Mouse (Mus musculus) frontal cortex, postnatal 10 days (tissue): Measurements from ENCODE around the gene Bcl2l11.

Experiments
- DNase-seq, 2 experiments: peaks; one replicate each; pipeline ENCODE4 v3.0.0; 2022; ENCODE audit warnings: low spot score in 2 of 2, mixed read lengths in 1 of 2

The Bcl2l11 gene

DNA sequence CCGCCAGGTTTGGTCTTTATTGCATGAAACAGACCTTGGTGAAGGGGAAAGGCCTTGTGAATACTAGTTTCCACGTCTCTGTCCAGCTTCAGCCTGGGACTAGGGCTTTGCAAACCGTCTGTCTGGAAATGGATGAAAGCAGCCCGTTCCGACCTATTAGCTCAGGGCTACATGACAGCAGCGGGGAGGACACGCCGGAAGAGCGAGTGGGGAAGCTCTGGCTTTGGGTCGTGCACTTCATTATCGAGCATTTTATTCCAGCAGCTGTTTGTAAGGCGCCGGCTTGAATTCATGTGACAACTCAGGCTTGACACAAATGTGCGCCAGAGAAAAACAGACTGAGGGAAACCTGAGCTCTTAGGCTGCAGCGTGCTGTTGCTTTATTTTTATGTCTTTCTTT lies 13.9 kb downstream of the Bcl2l11 start:
- no peak for DNase-seq

GRCm38 (mm10) chr2:128140183-128140582 lies 14.3 kb downstream of the Bcl2l11 start:
- no peak for DNase-seq

GRCm38 (mm10) chr2:128143992-128144391 lies 18.2 kb downstream of the Bcl2l11 start:
- DNase-seq = no peak

- no peak for DNase-seq
These were observed 19.6 kb downstream of the Bcl2l11 start for GRCm38 (mm10) chr2:128145433-128145832.

GRCm38 (mm10) chr2:128149596-128149995 lies 23.8 kb downstream of the Bcl2l11 start:
- no peak for DNase-seq

DNA sequence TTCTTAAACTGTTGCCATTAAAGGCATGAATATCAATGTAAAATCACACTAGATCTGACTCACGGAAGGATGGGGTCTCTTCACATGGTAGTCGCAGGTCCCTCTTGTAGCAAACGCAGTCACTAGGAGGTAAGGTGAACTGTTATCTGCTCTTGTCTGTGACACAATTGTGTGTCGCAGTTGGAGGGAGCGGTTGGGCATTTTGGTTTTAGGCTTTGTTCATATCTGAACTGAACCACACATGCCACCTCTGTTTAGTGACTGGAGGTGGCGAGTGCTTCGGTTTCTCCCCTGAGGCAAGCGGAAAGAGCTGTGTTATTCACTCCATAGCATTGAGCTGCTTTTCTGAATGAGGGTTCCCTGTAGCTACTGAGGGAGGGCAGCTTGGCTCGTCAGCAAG lies 26.4 kb downstream of the Bcl2l11 start:
- DNase-seq = no peak

- DNase-seq = no peak
These were observed 27.2 kb downstream of the Bcl2l11 start for GRCm38 (mm10) chr2:128152845-128153550.

DNA sequence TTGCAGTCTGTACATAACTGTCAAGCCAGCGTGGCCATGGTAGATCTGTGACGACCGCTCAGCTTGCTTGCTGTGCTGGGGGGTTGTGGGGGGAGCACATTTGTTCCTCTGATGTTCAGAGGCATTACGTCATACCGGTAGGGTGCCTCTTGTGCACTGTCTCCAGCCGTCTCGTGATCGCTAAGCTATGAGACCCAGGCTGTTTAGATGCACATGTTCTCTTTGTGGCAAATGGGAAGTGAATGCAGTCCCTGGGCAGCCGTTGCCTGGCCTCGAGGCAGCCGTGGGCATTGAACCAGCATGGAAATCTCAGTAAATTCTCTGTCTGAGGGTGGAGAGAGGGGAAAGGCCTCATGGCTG lies 27.7 kb downstream of the Bcl2l11 start:
- DNase-seq = no peak

DNA sequence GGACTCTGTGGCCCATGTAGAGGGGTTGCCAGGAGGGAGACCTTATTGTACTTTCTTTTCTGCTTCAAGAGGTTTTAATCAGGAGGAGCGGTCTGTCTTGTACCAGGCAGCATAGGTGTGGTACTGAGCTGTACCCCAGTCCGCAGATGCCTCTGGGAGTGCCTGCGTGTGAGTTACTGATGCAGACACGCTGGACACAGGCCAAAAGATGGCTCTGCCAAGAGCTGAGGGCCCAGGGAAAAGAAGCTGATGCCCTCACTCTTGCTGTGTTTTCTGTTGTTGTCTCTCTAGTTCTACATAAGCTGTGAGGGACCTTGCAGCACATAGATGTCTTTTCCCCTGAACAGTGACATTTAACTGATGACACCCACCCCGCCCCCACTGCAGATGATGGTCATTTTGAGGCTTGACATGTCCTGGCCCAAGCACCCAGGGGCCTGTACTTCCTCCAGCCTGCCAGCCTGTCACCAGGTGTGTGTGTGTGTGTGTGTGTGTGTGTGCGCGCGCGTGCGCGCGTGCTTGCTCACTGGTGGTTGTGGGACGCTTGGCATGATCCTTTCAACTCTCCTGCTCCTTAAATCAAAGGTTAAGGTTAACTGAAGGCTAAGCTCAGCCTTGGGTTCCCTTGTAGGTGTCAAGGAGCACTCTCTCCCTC lies 29.7 kb downstream of the Bcl2l11 start:
- no peak for DNase-seq

- no peak for DNase-seq
These were observed 30.2 kb downstream of the Bcl2l11 start for GRCm38 (mm10) chr2:128156067-128156462.

DNA sequence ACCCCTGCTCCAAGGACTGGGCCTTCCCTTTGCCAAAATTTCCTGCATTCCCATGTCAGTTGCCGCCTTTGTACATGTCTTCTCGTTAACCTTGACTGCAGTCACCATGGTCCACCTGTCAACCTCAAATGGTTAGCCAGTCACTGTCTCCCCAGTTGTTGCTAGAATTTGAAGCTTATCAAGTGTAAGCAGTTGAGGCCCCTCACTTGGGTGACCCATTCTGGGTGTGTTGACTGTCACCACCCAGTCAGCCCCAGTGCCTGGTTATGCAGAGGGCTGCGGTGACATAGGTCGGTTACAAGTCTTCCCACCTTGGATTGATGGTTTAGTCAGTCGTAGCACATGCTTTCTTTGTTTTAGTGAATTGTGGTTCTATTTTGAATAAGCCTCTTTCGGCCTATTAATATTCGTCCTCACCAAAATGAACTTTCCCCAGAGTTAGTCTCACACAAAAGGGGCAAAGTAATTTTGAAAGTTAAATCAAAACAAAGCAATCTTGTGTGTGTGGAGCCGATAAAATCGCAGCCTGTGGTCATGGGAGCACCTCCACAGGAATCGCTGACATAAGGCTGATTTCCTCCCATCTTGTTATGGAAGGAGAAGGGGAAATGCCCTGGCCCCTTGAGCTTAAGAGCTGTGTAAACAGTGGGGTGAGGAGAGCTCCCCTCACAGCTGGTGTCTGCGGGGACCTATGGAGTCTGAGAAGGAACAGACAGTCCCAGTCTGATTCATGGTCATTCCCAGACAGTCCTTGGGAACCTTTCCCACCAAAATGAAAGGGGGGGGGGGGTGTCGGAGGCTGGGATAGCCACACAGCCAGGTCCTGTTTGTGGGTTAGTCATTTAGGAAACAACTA lies 30.9 kb downstream of the Bcl2l11 start:
- no peak for DNase-seq

GRCm38 (mm10) chr2:128158734-128159410 lies 33.0 kb downstream of the Bcl2l11 start:
- DNase-seq = no peak

GRCm38 (mm10) chr2:128159619-128160125 lies 33.8 kb downstream of the Bcl2l11 start:
- DNase-seq = no peak

DNA sequence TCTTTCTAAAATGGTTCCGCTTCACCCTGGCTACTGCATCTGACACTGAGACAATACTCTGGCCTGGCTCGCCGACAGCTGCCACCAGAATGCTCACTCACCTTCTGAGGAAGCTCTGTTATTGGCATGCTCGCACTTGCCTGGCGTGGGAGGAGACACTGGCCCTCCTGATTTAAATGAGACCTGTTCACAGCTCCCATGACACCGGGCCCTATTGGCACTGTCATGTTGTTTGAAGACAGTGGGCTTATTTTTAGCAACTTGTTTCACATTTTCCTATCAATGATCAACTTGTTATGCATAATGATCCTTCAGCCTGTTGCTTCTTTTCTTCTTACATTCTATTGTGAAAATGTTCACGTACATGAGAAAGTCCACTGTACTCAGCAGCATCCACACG lies 37.3 kb downstream of the Bcl2l11 start:
- no peak for DNase-seq

GRCm38 (mm10) chr2:128166623-128167423 lies 41.0 kb downstream of the Bcl2l11 start:
- peak; percentile 46 to 57 for DNase-seq

DNA sequence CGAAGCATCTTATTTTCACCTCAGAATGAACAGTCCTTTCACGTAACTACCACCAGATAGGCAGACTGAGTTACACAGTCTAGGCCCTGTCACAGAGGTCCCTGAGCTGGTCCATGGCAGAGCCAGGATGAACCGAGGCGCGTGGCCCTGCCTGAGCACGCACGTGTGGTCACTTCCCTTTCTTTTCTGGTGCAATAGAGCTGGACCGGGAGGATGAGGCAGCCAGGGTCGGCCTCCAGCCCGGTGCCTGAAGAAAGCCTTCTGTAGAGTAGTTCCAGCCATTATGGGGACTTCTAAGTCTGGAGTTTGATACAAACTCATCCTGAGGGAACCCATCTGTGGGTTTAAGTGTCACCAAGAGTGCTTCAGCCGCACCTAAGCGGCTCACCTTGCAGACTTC lies 42.1 kb downstream of the Bcl2l11 start:
- no peak for DNase-seq

DNA sequence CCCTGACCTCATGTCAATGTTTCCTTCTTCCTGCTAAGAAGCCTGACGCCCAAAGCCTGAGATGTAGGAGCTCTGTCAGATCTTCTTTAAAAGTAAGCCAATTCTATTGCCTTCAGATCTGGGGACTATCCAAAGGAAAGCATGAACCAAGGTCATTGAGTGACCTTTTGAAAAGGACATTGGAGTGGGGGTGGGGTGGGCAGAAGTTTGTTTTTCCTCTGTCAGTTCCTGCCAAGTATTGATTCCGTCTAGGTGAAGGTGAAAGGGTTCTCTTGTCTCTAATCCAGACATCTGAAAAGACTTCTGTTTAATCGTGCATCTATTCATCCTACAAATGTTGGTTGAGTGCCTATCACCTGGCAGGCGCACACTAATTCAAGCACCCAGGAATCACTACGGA lies 43.6 kb downstream of the Bcl2l11 start:
- no peak for DNase-seq

DNA sequence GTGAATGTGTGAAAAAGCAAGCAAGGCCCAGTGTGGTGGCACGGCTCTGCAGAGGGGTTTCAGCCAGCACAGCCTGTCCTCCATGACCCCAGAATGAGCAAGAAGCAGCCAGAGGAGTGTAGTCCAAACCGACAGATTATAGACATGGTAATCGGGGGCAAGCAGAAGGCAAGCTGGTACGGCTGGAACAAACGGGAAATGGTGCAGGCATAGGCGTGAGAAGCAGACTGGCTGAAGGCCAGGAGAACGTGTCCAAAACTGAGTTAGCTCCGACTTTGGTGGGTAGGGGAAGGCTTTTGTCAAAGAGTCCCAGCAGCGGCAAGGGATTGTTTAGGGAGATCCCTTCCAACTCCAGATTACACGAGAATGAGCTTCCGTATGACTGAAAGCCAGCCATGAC lies 44.1 kb downstream of the Bcl2l11 start:
- no peak for DNase-seq

GRCm38 (mm10) chr2:128170614-128171013 lies 44.8 kb downstream of the Bcl2l11 start:
- DNase-seq = no peak

- no peak for DNase-seq
These were observed 46.4 kb downstream of the Bcl2l11 start for GRCm38 (mm10) chr2:128172266-128172665.

DNA sequence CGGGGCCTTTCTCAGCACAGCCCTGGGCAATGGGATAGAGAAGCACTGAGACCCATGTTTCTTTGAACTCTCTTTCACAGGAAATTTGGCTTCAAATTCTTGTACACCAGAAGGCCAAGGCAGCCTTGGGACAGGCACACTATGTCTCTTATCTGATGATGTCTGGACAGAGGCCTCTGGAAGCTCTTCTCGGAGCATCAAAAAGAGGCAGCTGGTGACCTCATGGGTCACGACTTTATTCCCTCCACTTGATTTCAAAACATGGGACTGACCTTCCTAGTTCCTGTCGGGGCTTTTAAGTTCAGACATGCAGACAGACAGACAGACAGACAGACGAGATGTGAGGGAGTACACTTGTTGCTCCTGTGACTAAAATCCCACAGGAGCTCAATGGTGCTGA lies 48.3 kb downstream of the Bcl2l11 start:
- no peak for DNase-seq
